Mouse (Mus musculus): ENCODE results near the gene 4930404N11Rik. TPM values are rescaled to one million over a fixed set of nuclear protein-coding genes. Genes with fewer than 3 reads are reported as not detected.

The 4930404N11Rik gene
- total RNA-seq, 2 experiments from 2014 or later = 0.57 to 0.74 TPM

- peak; percentile 99 for DNase-seq (ENCODE audit: low spot score in 2 of 2)
Measured at GRCm38 (mm10) chr10:81383802-81384604, 18.4 kb upstream of the 4930404N11Rik start, which contains the start of the genes Dohh and Gm48551. TSS of gene Dohh (plus strand) at chr10:81384428. TSS of gene Gm48551 (plus strand) at chr10:81384466.

DNA sequence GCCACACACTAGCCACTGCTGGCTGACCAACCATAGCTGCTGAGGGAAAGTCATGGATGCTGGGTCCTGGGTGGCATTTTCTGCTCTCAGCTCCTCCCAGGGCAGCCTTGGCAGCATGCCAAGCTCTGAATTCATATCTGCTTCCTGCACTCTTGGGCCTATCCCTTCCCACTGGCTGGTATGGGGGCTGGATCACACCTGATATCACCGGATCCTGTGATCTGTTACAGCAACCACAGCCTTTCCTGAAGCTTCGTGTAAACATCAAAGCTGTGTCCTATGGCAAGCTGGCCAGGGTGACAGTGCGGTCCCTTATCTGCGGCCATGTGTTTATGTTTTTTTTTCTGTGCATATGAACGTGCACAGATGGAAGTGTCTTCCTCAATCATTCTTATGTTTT lies 16.4 kb upstream of the 4930404N11Rik start:
- DNase-seq (ENCODE audit: low spot score in 2 of 2) = no peak

GRCm38 (mm10) chr10:81379809-81380378 lies 14.3 kb upstream of the 4930404N11Rik start:
- DNase-seq (ENCODE audit: low spot score in 2 of 2) = no peak

DNA sequence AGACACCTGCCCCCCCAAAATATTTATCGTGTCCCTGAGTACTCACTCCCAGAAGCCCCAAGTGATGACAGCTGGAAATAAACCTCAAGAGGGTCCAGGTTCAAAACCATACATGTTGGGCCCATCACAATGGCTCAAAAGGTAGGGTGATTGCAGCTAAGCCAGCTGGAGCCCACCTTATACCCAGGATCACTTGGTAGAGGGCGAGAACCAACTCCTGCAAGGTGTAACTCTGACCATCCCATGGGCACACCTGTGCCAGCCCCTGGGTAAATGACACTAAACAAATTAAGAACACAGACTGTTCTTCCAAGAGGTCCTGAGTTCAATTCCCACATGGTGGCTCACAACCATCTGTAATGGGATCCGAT lies 13.6 kb upstream of the 4930404N11Rik start:
- DNase-seq (ENCODE audit: low spot score in 2 of 2) = no peak

DNA sequence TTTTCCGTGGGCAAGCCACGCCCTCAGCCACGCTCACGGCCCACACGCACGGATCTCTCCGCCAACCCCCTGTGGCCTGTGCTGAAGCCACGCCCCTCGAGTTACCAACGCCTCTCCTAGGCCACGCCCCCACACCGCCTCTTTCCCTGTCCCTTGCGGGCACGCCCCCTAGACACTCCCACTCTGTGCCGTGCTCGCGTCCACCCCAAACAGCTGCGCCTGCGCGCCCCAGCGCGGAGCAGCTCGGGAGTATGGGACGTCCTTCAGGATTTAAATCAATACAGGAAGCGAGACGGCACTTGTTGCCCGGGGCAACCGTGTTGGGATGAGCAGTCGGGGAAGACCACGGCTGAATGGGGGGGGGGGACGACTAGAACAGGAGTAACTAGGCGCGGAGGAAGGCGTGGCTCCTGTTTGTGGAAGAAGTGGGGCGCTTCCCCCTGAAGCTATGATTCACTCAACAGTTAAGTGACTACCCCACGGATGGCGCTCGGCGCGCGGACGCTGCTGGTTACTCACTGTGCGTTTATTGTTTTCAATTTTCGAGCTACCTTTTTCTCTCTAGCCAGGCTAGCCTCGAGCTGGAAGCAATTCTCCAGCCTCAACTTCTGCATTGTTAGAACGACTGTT lies 13.1 kb upstream of the 4930404N11Rik start:
- DNase-seq (ENCODE audit: low spot score in 2 of 2) = peak; percentile 100

DNA sequence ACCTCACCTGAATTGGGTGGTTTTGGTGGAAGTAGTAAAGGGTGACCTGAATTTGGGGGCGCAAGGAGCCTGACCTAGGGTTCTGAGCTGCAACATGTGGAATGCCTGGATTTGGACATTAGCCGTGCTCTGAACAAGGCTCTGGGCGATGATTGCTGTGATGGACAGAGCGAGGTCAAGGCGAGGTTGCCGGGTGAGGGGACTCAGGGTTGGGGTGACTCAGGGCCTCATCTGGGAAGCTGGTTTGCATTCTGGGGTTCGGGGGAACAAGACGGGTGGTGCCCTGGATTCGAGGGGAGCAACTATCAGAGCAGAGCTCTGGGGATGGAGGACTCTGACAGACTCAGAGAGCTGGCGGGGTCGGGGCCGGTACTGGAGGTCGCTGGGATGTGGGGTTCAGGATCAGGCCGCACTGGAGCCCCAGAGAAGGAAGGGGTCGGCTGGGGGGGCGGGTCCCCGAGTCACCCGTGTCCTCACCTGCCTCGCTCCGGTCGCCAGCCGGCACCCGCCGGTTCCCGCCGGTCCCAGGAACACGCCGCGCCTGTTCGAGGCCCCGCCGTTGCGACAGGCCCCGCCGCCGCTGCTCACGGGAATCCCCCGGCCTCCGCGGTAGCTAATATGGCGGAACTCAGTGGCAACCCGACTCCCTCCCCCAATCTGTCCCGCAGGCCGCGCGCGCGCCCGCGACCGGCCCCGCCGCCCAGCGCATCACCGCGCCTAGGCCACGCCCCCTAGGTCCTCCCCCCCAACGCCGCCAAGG lies 12.4 kb upstream of the 4930404N11Rik start, which contains the start of gene Fzr1:
TSS of gene Fzr1 (minus strand) at position 724 of the 760 bp plus-strand sequence.
- DNase-seq (ENCODE audit: low spot score in 2 of 2) = no peak

GRCm38 (mm10) chr10:81377362-81377664 lies 11.7 kb upstream of the 4930404N11Rik start:
- DNase-seq (ENCODE audit: low spot score in 2 of 2) = no peak

DNA sequence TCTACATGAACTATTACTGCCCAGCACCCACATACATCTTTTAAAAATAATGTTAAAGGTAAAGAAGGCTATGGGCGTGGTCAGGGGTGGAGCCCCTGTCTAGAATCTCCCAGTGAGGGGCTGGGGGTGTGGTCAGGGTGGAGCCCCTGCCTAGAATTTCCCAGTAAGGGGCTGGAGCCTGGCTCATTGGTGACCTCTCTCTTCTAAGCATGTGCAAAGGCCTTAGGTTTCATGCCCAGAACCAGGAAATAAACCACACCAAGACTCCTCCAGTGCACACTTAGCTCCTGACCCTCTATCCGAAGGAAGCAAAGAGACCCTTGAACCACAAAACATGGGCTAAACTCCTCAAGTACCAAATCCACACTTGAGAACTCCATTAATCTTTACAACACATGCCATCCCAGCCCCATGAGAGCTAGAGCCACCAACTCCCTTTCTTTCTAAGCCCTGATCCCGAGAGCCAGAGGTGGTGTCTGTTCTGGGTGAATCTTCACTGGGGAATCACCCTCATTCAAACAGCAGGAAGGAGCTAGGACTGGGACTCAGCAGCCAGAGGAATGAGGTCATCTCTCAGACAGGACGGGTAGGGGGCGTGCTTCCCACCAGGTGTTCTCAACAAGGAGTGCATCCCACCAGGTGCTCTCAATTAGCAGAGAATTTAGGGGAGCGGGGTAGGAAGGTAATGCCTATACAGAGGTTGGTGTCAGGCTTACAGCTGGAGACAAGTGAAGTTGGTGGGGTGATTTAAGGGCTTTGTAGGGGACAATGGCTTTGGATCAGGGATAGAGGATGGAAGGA lies 11.1 kb upstream of the 4930404N11Rik start:
- no peak for DNase-seq (ENCODE audit: low spot score in 2 of 2)

- DNase-seq (ENCODE audit: low spot score in 2 of 2) = no peak
Measured at GRCm38 (mm10) chr10:81375322-81375721, 9.7 kb upstream of the 4930404N11Rik start.

DNA sequence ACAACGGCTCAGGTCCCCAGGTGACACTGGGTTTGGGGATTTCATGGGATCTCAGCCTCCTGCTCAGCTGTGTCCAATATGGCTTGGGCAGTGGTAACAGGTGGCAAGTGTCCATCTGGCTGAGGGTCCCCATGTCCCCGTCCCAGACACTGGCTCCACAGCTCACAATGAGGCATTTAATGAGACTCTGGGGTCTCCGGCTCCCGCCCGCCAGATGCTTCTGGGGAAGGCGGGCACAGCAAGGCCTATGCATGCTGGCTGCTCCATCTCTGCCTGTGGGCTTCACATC lies 1.5 kb upstream of the 4930404N11Rik start:
- DNase-seq (ENCODE audit: low spot score in 2 of 2) = no peak

- DNase-seq (ENCODE audit: low spot score in 2 of 2) = no peak
Measured at GRCm38 (mm10) chr10:81366477-81367206, 1.0 kb upstream of the 4930404N11Rik start.

DNA sequence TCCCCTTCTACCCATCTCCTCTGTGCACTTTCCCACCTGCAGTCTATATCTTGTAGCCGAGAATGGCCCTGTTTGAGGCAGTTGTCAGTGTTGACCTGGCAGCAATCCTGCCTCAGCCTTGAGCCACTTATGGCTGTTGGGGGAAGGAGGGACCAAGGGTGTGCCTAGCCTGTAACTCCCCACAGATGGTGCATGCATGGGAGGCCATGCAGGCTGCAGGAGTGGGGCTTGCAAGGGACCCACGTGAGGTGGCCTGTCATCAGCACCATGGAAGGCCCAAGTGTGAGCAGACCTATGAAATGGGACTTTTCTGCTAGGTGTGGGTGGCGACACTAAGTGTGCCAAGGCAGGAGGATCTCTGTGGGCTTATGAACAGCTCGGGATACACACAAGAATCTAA lies 543 bp downstream of the 4930404N11Rik start:
- no peak for DNase-seq (ENCODE audit: low spot score in 2 of 2)

DNA sequence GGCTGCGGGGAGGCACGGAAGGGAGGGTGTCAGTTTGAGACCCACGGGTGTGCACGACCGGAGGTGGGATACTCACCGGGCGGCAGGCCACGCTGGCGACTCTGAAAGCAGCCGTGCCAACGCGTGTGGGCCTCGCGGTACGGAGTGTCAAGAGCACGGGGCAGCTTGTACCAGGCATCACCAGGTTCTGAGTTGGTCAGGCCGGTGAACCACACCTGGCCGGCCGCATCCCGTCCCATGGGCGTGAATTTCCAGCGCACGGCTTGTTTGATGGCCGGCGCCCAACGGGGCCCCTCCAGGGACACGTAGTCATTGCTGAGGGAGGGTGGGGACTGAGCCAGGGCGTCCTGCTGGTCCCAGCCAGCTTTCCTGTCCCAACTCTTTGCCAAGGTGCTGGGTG lies 950 bp downstream of the 4930404N11Rik start:
- DNase-seq (ENCODE audit: low spot score in 2 of 2) = no peak

GRCm38 (mm10) chr10:81363436-81364346 lies 1.9 kb downstream of the 4930404N11Rik start:
- DNase-seq (ENCODE audit: low spot score in 2 of 2) = no peak

DNA sequence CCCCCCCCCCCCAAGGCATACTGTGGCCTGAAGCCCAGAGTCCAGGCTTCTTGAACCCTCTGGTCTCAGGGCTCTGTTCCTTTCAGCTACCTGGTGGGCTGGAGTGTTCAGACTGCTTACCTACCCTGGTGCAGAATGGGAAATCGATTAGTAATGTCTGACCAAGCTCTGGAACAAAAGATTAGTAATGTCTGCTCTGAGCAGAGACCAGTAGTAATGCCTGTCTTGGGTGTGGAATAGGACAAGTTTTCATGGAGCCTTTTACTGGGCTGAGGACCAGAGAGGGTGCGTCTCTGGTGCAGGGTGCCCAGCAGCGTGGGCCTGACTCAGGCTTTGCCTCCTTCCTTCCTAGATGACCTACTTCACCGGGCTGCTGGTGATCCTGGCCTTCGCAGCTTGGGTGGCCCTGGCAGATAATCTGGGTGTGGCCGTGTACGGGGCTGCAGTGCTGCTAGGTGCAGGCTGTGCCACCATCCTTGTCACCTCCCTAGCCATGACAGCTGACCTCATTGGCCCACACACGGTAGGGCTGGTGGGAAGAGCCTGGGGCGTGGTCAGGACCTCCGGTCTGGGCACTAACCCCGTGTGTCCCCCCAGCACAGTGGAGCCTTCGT lies 3.2 kb downstream of the 4930404N11Rik start:
- DNase-seq (ENCODE audit: low spot score in 2 of 2) = no peak

DNA sequence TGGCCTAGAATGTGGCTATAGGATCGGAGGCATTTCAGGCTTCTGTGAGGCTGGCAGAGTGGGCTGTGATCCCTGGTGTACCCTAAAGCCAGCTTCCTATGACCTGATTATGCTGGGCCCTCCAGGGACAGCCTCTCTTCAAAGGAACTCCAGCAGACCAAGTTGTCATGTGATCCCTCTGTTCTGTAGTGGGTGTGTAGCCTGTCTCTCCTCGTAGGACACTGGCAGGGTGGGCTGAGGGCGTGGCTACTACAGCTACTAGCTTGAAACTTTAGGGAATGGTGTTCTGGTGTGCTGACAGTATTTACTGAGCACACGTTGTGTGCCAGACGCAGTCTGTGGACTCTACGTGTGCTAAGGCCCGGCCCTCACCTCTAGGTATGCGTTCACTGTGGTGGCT lies 4.9 kb downstream of the 4930404N11Rik start:
- no peak for DNase-seq (ENCODE audit: low spot score in 2 of 2)

DNA sequence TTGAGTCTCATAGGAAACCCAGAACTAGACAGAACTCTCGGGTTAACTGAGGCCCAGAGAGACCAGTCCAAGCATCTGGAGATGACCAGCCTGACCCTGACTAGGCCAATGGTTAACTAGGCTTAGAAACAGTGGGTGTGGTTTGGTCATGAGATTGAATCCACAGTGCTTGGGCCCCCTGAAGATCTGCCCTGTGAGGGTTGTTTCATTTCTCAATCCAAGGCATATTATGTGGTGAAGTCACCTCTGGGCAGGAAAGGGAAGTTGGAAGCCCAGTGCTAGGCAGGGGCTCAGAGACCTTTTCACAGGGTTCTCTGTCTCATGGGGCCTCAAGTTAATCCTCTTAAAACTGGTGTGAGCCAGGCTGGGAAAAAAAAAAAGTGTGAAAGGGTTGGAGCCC lies 6.8 kb downstream of the 4930404N11Rik start:
- no peak for DNase-seq (ENCODE audit: low spot score in 2 of 2)

- DNase-seq (ENCODE audit: low spot score in 2 of 2) = no peak
Measured at GRCm38 (mm10) chr10:81358209-81358608, 7.4 kb downstream of the 4930404N11Rik start.
